Mouse (Mus musculus): ENCODE measurements at regions not wholly inside any gene's neighbourhood (a gene's known extent, or its start where the extent isn't known, plus 50 kb on each side); places are given as distances from the start of the nearest gene placed in this dataset.

DNA sequence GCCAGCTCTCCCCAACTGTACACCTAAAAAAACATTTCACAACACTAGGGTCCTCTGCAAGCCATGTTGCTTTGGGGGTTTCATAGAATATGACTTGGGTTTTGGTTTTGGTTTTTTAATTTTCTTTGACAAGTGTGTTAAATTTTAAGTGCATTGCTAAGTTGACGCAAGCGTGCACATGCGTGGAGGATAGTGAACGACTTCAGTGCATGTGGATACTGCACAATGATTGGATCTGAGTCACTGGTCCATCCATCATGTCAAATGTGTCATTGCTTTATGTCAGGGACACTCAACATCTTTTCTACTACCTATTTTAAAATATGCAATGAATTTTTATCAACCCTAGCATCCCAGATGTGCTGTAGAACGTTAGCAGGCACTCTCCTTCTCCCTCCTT lies 134.5 kb upstream of the Pum3 start:
- no peak for DNase-seq (ENCODE audit: low spot score in 2 of 2)

DNA sequence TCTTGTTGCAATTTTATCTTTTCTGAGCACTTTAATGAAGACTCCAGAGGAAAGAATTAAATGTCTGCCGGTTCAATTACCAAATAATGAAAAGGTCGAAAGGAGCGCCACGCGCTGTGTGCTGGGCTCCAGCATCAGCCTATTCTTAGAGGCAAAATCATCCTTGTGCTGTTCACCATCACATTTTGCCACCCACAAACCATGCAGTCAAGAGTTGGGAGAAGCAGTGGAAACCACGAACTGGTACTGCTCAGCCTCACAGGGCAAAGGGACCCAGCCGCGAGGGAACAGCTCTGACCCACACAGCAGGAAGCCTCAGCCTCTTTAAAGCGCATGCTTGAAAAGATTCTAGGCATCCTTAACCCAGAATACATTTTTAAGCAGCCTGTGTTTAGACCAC lies 134.0 kb upstream of the Pum3 start:
- no peak for DNase-seq (ENCODE audit: low spot score in 2 of 2)

DNA sequence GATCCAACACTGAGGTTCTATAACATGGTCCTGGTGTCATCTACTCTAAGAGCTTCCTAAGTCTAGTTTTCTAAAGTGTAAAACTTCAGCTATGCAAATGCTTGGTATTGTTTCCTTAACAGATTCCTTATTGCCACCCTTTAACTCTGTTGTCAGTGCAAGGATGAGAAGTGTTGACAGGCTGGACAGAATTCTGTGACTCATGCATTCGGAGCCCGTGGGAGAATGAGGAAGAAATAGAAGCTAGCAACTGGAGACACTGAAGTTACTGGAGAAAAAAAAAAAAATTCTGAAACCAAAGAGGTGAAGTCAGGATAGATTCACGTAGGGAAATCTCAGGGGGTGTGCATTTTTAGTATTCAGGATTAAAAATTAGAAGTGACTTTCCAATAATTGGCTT lies 128.6 kb upstream of the Pum3 start:
- peak in 1 of 2 experiments; percentile 51 for DNase-seq (ENCODE audit: low spot score in 2 of 2)

DNA sequence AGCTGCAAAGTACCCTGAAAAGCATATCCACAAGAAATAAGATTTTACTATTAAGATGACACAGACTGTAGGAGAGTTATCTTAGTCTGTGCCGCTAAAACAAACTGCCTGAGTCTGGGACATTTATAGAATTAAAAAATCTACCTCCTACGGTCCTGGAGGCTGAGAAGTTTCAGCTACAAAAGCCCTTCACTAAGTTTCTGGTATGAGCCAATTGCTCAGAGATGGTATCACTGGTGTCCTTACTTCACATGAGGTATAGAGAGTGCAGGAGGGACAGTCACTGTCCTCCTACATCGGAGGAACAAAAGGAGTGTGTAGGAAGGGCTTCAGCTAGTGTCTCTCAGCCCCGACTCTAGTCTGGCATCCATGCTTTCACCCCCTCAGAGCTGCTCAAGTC lies 127.1 kb upstream of the Pum3 start:
- DNase-seq (ENCODE audit: low spot score in 2 of 2) = no peak

DNA sequence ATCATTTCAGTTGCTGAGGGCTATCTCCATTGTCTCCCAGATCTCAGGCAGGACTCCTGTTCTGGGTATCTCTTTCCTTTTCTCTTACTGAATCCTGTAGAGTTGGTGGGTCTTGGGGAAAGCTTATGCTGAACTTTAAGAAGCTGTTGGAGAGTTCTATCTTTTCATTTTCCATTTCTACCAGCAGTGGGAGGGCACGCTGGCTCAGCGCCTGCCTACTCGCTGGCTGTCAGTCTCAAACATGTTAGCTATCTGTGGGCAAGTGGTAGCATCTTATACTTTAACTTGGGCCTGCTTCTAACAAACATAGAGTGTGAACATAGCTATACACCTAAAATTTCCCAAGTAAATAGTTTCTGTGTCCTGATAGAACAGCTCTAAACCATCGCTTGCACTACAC lies 125.2 kb upstream of the Pum3 start:
- peak; percentile 26 to 70 for DNase-seq (ENCODE audit: low spot score in 2 of 2)

DNA sequence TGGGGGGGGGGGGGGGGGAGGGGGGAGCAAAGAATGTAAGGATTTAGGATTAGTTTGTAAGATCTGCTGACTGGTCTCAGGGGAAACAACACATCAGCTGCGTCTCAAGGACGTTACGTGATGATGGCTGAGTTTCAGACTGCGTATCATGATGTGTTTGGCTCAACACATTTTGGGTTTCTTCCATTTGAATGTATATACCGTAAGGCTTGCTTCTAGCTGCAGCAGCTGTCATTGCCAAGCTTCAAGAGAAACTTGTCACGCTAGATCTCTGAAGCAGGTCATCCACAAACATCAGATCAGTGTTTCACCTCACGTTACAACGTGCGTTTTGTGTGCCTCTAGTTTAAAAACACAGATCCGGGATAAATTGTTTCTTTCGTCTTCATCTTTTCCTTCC lies 123.6 kb upstream of the Pum3 start:
- DNase-seq (ENCODE audit: low spot score in 2 of 2) = no peak

DNA sequence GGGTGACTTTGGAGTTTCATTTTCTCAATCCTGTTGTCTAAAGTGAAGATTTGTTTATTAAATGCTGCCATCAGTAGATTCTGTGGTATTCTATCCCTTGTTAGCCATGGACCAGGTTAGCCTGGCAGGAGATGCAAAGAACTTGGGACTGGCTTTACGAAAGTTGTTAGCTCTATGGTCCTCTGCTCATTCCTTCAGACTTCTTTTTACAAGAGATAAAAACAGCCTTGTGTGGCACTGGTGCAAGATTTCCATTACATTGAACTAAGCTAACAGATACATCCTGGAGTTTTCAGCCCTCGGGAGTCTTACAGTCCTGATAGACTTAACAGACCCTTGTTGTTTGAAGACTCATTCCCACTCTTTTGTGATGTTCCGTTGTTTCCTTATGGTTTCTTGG lies 108.1 kb upstream of the Pum3 start:
- DNase-seq (ENCODE audit: low spot score in 2 of 2) = no peak

DNA sequence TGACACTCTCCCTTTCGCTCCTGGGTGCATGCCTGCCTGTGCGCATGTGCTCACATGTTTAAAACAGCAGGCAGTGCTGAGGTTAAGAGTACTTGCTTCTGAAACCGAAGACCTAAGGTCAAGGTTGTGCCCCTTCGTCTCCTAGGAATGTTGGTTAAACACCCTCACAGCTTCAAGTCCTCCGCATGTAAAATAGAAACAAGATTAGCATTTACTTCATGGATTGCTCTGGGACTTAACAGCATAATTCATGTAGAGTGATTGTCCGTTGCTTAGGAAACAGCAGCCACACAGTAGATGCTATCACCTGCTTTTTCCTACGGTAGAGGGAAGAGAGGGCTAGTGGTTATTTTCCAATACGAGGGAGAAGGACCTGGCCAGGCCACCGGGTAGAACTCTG lies 107.4 kb upstream of the Pum3 start:
- DNase-seq (ENCODE audit: low spot score in 2 of 2) = no peak

DNA sequence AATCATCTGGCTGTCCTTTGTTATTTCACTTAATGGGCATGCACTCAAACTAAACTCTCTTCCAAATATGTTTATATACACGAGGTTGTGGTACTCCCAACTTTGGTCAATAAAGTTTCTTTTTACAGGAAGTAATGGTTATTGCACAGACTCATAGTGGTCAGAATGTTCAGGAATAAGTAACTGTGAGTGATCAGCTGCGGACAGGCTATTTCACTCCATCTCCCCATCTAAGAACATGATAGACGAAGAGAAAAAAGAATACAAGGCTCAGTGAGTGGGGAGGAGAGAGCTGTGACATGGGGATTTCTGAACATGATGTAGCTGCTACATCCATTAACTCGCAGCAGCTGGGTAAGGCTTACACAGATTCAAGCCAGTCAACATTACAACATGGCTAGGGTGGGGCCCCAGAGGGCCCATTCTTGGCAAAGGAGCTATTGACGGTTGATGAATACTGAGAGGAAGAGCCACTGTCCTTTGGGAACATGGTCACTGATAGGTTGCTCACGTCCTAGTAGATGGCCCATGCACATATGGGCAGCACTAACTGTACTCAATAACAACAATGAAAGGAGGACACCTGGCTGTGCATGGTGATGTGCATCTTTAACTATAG lies 98.4 kb upstream of the Pum3 start:
- DNase-seq (ENCODE audit: low spot score in 2 of 2) = no peak

DNA sequence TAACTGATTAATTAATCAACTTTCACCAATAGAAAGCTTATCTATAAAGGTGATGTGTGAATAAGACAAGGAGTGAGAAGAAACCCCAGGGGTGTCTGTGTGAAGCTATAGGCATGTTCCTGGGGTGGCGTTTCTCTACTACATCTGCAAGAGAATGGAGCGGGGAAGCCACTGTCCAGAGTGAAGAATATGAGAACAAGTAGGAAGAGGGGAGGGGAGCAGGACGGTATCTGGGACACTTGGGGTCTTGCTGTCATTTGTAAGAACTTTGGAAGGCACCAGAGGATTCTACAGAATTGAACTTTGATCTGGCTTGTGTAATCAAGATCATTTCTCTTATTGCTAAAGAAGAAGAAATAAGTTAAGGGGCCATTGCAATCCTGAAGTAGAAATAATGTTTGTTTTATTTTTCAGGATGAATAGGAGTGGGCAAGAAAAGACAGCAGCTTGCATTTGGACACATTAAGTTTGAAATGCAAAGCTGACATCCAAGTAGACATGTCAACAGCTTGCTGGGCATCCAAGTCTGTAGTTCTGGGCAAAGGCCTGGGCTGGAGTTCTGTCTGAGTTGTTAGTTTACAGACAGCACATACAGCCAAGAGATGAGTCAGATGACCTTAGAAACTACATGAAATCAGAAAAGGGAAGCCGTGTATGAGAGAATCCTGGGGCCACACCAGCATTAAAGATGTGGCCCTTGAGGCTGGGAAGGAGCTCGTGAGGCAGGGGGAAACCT lies 89.9 kb upstream of the Pum3 start:
- DNase-seq (ENCODE audit: low spot score in 2 of 2) = no peak

DNA sequence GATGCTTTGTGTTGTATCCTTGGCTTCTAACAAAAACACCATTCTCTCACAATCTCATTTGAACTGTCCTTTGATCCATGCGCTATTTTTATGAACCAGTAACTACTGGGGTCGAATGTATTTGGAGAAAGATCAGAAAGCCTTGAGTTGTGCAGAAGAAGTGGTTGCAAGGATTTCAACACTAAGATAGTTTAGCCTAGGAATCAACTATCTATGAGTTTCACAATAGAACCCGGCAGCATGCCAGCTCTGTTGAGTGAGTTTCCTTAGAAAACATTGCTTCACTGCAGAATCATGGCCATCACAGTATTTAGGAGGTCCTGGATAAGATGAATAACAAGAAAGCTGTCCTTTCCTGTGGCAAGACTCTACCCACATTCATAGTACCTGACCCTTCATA lies 84.6 kb upstream of the Pum3 start:
- DNase-seq (ENCODE audit: low spot score in 2 of 2) = no peak

DNA sequence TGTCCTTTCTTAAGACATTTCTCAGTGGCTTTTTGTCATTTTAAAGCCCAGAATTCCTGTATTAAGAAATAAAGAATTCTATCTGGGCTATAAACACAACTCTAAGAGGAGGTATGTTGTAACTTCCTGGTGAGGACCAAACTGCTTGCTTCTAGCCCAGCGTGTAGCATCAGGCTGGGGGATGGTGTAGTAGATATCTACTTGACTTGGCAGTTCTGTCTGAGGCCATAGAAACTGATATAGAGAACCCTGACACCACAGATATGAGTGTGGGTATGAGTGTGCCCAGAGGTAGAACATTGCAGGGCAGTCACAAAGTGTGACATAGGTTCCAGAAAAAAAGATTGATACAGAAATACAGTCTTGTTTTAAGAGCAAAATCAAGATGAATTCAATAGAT lies 83.9 kb upstream of the Pum3 start:
- DNase-seq (ENCODE audit: low spot score in 2 of 2) = no peak

DNA sequence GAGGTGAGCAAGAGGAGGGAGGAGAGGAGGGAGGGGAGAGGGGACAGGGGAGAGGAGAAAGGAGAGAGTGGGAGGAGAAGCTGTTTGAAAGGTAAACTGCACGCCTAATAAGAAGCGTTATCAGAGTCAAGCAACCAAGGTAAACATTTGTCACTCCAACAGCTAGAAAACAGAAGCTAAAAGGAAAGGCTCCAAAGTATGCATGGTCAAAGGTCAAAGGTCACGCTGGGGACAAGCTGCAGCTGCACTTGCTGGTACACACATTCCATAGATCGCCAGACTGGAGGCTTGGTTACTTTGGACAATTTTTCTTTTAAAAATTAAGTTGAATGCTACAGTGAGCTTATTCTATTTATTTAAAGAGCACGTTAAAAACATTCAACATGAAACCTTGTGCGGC lies 81.7 kb upstream of the Pum3 start:
- DNase-seq (ENCODE audit: low spot score in 2 of 2) = no peak

DNA sequence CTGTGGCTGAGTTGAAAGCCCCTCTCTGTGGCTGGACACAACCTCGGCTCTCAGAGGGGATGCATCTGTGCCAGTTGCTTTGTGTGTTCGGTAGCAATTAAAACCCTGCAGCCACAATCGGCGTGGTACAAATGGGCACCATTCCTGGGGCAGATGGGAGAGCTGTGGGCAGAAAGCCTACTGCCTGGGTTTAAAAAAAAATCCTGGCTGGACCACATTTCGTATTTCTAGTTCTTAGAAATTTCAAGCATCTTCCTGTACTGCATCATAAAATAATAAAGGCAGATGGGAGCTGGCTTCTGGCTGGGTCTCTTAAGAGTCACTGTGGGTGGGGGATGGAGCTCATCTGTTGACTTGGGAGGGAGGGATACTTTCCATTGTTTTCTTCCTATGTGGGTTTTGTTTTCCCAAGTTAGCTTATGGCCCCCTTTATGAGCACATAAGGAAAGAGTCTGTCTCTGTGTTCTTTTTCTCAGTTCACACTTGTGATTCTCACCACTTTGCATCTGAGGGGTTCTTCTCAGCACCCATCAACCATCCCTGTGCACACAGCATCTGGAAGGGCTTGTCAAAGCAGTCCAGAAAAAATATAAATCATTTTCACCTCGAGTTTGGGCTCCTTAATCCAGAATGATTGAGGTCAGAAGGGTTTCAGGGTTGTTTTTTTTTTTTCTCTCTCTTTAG lies 80.5 kb upstream of the Pum3 start:
- peak; percentile 55 to 74 for DNase-seq (ENCODE audit: low spot score in 2 of 2)

DNA sequence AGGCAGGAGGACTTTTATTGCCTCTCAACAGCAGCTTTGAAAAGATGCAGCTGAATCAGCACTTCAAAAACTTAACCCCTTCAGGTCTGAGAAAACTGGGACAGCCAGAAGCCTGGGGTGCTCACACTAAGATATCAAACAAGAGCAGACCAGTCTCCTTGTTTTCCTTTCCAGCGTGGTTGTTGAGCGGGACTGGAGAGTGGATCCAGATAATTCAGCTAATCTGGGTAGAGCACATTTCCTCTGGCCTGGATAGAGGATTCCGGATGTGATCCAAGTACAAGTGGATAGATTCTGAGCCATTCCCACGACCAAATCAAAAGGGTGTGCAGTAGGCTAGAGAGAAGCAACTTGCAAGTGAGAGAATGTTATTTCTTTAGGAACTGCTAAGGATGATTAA lies 68.7 kb upstream of the Pum3 start:
- DNase-seq (ENCODE audit: low spot score in 2 of 2) = no peak

DNA sequence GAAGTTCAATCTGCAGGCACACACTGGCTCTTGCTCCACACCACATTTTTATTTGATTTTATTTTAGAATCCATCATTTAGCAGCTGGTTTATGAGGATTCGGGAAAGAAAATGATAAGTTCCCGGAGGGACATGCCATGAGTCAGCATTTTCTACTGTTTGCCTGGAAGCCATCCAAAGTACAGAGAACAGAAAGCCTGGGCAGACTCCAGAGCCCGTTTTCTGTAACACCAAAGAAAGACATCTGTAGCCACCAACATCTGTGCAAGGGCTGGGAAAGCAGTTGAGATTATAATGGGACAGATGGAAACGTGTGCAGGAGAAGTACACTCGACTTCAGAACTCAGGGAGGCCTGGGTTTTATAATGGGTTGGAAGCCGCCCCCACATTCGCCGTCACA lies 62.8 kb upstream of the Pum3 start:
- DNase-seq (ENCODE audit: low spot score in 2 of 2) = peak; percentile 6 to 37

DNA sequence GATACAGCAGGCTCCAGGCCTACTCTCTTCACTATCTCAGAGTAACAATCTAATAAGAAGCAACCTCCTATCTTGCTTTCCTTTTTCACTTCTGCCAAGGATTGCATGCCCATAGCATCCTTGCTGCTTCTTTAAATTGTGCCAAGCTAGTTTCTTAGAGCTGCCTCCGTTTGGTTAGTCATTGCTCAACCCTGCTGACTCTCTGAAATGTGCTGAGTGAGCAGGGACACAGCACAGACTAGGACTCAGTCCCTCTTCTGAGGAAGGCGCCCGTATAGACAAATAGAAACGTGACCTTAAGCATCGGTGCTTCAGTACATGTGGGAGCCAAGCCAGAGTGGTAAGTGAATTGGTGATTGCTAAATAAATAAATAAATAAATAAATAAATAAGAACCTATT lies 62.2 kb upstream of the Pum3 start:
- DNase-seq (ENCODE audit: low spot score in 2 of 2) = no peak

DNA sequence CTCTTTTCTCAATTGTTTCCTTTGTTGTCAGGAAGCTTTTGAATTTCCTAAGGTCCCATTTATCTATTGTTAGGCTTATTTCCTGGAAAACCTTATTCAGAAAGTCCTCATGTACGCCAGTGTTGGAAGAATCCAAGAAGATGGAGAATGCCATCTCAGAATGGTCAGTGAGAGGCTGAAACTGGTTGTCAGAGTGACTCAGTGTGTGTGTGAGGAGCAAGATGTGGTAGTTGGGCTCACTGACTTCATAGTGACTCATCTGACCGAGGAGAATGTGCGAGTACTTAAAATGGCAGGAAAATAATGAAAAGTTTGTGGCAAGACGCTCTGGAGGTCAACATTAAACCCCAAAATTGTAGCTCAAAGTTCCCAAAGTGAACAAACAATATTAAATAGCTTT lies 59.4 kb upstream of the Pum3 start:
- no peak for DNase-seq (ENCODE audit: low spot score in 2 of 2)

Measured in left cerebral cortex, adult 18-20 months (tissue).